Mouse (Mus musculus) neural tube, embryonic 14.5 days (tissue): Measurements from ENCODE around the gene Ltbp1. TPM values are rescaled to one million over a fixed set of nuclear protein-coding genes. Genes with fewer than 3 reads are reported as not detected.

Experiments
- ATAC-seq: fragments of 200-750 bp; cut with Nextera tagmentation; 2 replicates; pipeline ENCODE4 v1.8.0; 2017; ENCODE audit warnings: low read depth, mild to moderate bottlenecking, moderate TSS enrichment, moderate library complexity
- H3K27ac ChIP-seq: fragments of 300-500 bp; sonication (generic); 2 replicates; pipeline ENCODE4 v1.5.1; 2014; ENCODE audit warnings: low read depth, mild to moderate bottlenecking, control low read depth, low read length, moderate library complexity, mixed read lengths
- H3K27me3 ChIP-seq: fragments of 300-500 bp; sonication (generic); 2 replicates; pipeline ENCODE4 v1.6.1; 2014; ENCODE audit warnings: low read length; ENCODE audit not compliant: control insufficient read depth, insufficient read depth
- H3K36me3 ChIP-seq: fragments of 300-500 bp; sonication (generic); 2 replicates; pipeline ENCODE4 v1.6.1; 2014; ENCODE audit warnings: low read length, mixed read lengths; ENCODE audit not compliant: control insufficient read depth, insufficient read depth
- H3K4me1 ChIP-seq: fragments of 300-500 bp; sonication (generic); 2 replicates; pipeline ENCODE4 v1.6.1; 2014; ENCODE audit warnings: low read length; ENCODE audit not compliant: control insufficient read depth, insufficient read depth
- H3K4me2 ChIP-seq: fragments of 300-500 bp; sonication (generic); 2 replicates; pipeline ENCODE4 v1.6.1; 2014; ENCODE audit warnings: mild to moderate bottlenecking, low read depth, low read length, control low read depth
- H3K4me3 ChIP-seq: fragments of 300-500 bp; sonication (generic); 2 replicates; pipeline ENCODE4 v1.5.1; 2014; ENCODE audit warnings: low read depth, low read length, control low read depth, mixed read lengths
- H3K9ac ChIP-seq: fragments of 300-500 bp; sonication (generic); replicated peaks from 2 replicates; pipeline ENCODE4 v1.6.1; 2014; ENCODE audit warnings: low read depth, mild to moderate bottlenecking, control low read depth, low read length, mixed read lengths
- H3K9me3 ChIP-seq: fragments of 300-500 bp; sonication (generic); 2 replicates; pipeline ENCODE4 v1.6.1; 2016; ENCODE audit warnings: low read length; ENCODE audit not compliant: control insufficient read depth
- WGBS: fragments of 180-500 bp; shearing (Covaris S2); extraction: QIAGEN DNeasy Blood & Tissue Kit; methylation state at CpG from one replicate; pipeline ENCODE4 v1.1.7; 2014; 5-methylcytosine and 5-hydroxymethylcytosine counted together
- polyA plus RNA-seq: library from polyadenylated mRNA; unstranded; fragments of >200 nt; fragmentation: Nextera tagmentation; extraction: Ambion mirVana; gene quantifications from 2 replicates; pipeline ENCODE4 v1.2.1, GENCODE M21; 2014

The Ltbp1 gene
- polyA plus RNA-seq, 1 experiment from 2014 or later = 2.5 TPM

DNA sequence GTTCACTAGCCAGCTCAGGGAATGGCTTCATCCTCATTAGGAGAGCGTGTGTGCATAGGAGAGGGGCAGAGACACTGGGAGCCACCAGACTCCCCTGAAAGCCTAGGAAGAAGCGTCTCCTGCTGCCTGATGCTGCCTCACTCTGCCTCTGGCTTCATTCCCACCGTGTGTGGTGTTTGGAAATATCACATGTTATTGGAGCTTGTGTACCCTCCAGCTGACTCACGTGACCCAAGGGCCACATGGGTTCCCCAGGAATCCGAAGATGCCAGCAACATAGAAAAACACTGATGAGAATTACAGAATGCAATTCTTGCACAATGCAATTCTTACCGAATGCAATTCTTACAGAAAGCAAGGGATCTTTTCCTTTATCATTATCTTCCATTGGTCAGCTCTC, 325.0 kb downstream of the Ltbp1 start:
- Histone ChIP-seq H3K4me2 (no peak overlapping the region), H3K27ac (no peak overlapping the region), H3K9me3 (no peaks in the 10 kb centered on the region), H3K36me3 (no peaks in the 10 kb centered on the region), H3K4me3 (no peak overlapping the region), H3K27me3 (no peaks in the 10 kb centered on the region), H3K9ac (no peak overlapping the region), H3K4me1 (no peaks in the 10 kb centered on the region)
- 87% methylated on average over 6 of the region's 6 CpGs for WGBS
- no peak for ATAC-seq

DNA sequence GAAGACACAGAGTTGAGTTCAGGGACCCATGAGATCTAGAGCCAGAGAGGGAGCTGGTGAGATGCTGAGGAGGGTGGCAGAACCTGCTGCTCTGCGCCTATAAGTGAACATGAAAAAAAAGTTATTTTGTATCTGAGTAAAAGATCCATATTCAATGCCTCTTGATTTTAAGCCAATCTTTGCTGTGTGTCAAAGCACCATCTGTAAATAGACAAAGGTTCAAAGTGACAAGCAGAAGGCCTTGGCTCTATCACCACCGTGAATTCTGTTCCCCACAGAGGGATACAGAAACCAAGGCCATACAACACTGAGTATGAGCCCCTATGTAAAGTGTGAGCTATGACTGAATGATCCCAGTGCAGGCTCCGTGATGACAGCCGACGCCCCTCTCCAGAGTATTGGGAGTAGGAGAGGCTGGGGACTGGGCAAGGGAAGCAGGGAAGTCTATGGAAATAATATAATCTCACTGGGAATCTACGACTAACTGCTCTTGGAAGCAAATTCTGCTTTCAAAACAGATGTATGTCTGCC, 326.1 kb downstream of the Ltbp1 start:
- 88% methylated on average over 6 of the region's 6 CpGs for WGBS

DNA sequence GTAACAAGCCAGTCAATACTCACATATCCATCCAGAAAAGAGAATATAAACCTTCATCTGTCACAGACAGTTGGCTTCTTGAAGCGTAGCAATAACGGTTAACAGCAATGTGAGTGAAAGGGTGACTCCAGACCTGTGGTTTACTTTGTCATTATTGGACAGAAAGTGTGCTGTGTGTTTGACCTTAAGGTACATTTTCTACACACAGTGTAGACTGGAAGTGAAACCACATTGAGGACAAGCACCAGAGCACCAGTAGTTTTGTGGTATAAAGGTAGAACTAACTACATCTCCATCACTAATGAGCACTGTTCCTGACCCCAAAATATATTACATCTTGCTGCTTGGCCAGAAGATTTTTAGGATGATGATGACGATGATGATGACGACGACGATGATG, 326.9 kb downstream of the Ltbp1 start:
- H3K36me3 ChIP-seq = no peaks in the 10 kb centered on the region
- H3K4me2 ChIP-seq = no peak overlapping the region
- H3K4me3 ChIP-seq = no peak overlapping the region
- no peak overlapping the region for H3K27ac ChIP-seq
- H3K4me1 ChIP-seq = no peaks in the 10 kb centered on the region
- no peaks in the 10 kb centered on the region for H3K27me3 ChIP-seq
- ATAC-seq = no peak
- no peaks in the 10 kb centered on the region for H3K9me3 ChIP-seq
- H3K9ac ChIP-seq = no peak overlapping the region
- WGBS = 96% methylated on average over 6 of the region's 6 CpGs

More for the DNA sequence above, 326.1 kb downstream of the Ltbp1 start:
- H3K4me3 ChIP-seq = no peak overlapping the region
- no peaks in the 10 kb centered on the region for H3K36me3 ChIP-seq
- no peak overlapping the region for H3K4me2 ChIP-seq
- H3K9ac ChIP-seq = no peak overlapping the region
- no peaks in the 10 kb centered on the region for H3K9me3 ChIP-seq
- H3K4me1 ChIP-seq = no peaks in the 10 kb centered on the region
- H3K27ac ChIP-seq = no peak overlapping the region
- no peak for ATAC-seq
- no peaks in the 10 kb centered on the region for H3K27me3 ChIP-seq

GRCm38 (mm10) chr17:75333011-75333410, 327.6 kb downstream of the Ltbp1 start:
- H3K27me3 ChIP-seq = no peaks in the 10 kb centered on the region
- H3K9ac ChIP-seq = no peak overlapping the region
- no peak for ATAC-seq
- H3K4me3 ChIP-seq = no peak overlapping the region
- H3K9me3 ChIP-seq = no peaks in the 10 kb centered on the region
- 91% methylated on average over 9 of the region's 9 CpGs for WGBS
- no peak overlapping the region for H3K27ac ChIP-seq
- no peaks in the 10 kb centered on the region for H3K36me3 ChIP-seq
- H3K4me2 ChIP-seq = no peak overlapping the region
- H3K4me1 ChIP-seq = no peaks in the 10 kb centered on the region

- WGBS = 93% methylated on average over 13 of the region's 13 CpGs
- no peak overlapping the region for H3K4me3 ChIP-seq
- H3K36me3 ChIP-seq = no peaks in the 10 kb centered on the region
- no peak overlapping the region for H3K9ac ChIP-seq
- no peaks in the 10 kb centered on the region for H3K4me1 ChIP-seq
- no peak overlapping the region for H3K4me2 ChIP-seq
- no peaks in the 10 kb centered on the region for H3K27me3 ChIP-seq
- no peak overlapping the region for H3K27ac ChIP-seq
- H3K9me3 ChIP-seq = no peaks in the 10 kb centered on the region
- ATAC-seq = no peak
Measured at GRCm38 (mm10) chr17:75333759-75334158, 328.4 kb downstream of the Ltbp1 start.

DNA sequence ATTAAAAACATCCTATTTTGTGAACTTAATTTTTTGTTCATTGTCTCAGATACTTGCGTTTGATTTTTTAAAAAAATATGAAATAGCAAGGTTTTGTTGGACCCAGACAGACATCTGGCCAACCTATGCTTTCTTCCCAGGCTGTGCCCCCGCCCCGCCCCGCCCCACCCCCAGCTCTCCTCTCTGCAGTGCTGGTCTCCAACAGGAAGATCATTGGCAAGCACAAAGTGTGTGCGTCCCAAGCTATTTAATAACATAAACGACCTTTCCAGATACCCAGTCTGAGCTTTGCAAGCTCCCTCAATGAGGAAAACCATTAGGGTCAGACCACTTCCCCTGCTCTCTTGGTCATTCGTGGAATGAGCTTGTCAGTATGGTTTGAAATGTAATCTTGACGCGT, 330.3 kb downstream of the Ltbp1 start:
- no peaks in the 10 kb centered on the region for H3K4me1 ChIP-seq
- no peak overlapping the region for H3K27ac ChIP-seq
- H3K4me2 ChIP-seq = no peak overlapping the region
- H3K27me3 ChIP-seq = no peaks in the 10 kb centered on the region
- H3K9ac ChIP-seq = no peak overlapping the region
- H3K4me3 ChIP-seq = no peak overlapping the region
- no peaks in the 10 kb centered on the region for H3K36me3 ChIP-seq
- whole genome bisulfite sequencing = 91% methylated on average over 9 of the region's 9 CpGs
- no peaks in the 10 kb centered on the region for H3K9me3 ChIP-seq
- no peak for ATAC-seq

- no peak for ATAC-seq
- Histone ChIP-seq H3K27ac (no peak overlapping the region), H3K4me2 (no peak overlapping the region), H3K9ac (no peak overlapping the region), H3K4me1 (no peaks in the 10 kb centered on the region), H3K4me3 (no peak overlapping the region), H3K9me3 (no peaks in the 10 kb centered on the region), H3K27me3 (no peaks in the 10 kb centered on the region), H3K36me3 (no peaks in the 10 kb centered on the region)
- WGBS = 93% methylated on average over 4 of the region's 4 CpGs
Measured at GRCm38 (mm10) chr17:75341227-75341626, 335.9 kb downstream of the Ltbp1 start.

- ATAC-seq = no peak
- Histone ChIP-seq H3K9ac (no peak overlapping the region), H3K36me3 (no peaks in the 10 kb centered on the region), H3K4me3 (no peak overlapping the region), H3K4me1 (no peaks in the 10 kb centered on the region), H3K27me3 (no peaks in the 10 kb centered on the region), H3K27ac (no peak overlapping the region), H3K9me3 (no peaks in the 10 kb centered on the region), H3K4me2 (no peak overlapping the region)
- WGBS = 86% methylated on average over 3 of the region's 3 CpGs
Measured at GRCm38 (mm10) chr17:75345116-75345515, 339.7 kb downstream of the Ltbp1 start.

GRCm38 (mm10) chr17:75347414-75347813, 342.0 kb downstream of the Ltbp1 start:
- WGBS = 96% methylated on average over 4 of the region's 4 CpGs
- no peak overlapping the region for H3K9ac ChIP-seq
- no peaks in the 10 kb centered on the region for H3K36me3 ChIP-seq
- H3K4me2 ChIP-seq = no peak overlapping the region
- H3K4me3 ChIP-seq = no peak overlapping the region
- H3K27me3 ChIP-seq = no peaks in the 10 kb centered on the region
- H3K27ac ChIP-seq = no peak overlapping the region
- H3K9me3 ChIP-seq = no peaks in the 10 kb centered on the region
- no peak for ATAC-seq
- no peaks in the 10 kb centered on the region for H3K4me1 ChIP-seq
